Mouse (Mus musculus): ENCODE measurements around the gene Hltf. TPM values are rescaled to one million over a fixed set of nuclear protein-coding genes. Genes with fewer than 3 reads are reported as not detected.
"Not testable (repeated sequence)": the region's sequence is repeated elsewhere in the genome, so short reads cannot be mapped to it uniquely, and the experiment has no call there.

The Hltf gene
- polyA plus RNA-seq, 1 experiment from 2014 or later, result 23.2 TPM

DNA sequence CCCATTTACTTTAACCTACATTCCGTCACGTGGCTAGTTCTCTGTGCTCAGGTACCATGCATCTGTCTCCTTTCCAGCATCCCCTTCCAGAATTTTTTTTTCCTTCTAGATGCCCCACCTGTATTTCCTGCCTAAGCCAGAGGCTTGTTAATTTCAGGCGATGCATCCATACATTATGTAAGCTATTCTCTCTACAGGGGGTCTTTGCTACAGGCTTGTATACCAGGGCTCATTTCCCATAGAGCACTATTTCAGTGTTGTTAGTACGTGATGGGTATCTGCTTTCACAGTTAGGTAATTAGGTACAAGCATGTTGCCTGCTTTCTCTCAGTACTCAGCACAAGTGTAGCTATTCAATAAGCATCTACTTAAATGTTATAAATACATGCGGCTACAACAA, 29.8 kb upstream of the Hltf start:
- ATAC-seq (replicated peaks; ENCODE audit: insufficient number of reproducible peaks, low FRiP score, low TSS enrichment, low read depth) (no peak), DNase-seq (ENCODE audit: low spot score) (no peak)
- Histone ChIP-seq H3K4me1 (ENCODE audit: control insufficient read depth, insufficient read depth, low read length) (no peaks in the 10 kb centered on the region), H3K27ac (replicated peaks; ENCODE audit: low read depth, low read length) (no peak overlapping the region), H3K36me3 (replicated peaks; ENCODE audit: control insufficient read depth, insufficient read depth, low read depth, low read length) (no peaks in the 10 kb centered on the region), H3K4me2 (ENCODE audit: low read depth, low read length) (no peak overlapping the region), H3K9me3 (replicated peaks; ENCODE audit: control insufficient read depth, low read length) (no peaks in the 10 kb centered on the region), H3K27me3 (ENCODE audit: control insufficient read depth, insufficient read depth, low read length) (no peaks in the 10 kb centered on the region), H3K9ac (replicated peaks; ENCODE audit: low read length) (no peak overlapping the region), H3K4me3 (ENCODE audit: low read depth, low read length) (no peak overlapping the region)
- 89% methylated on average over 5 of the region's 5 CpGs for WGBS

DNA sequence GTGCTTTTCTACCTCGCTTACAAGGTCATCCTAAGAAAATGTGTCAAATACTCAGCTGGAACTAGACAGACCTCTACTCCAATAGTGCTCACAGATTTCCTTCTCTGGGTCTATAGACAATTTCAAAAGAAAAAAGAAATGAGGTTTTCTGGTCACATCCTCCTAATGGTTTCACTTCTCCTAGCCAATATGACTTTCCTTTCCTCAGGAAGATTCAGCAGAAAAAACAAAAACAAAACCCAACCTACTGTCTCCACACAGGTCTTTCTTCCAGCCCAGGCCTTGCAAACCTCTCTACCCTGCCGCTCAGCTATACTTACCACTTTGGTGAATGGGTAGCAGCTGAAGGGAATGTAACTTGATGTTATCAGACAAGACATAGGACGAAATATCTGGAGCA, 29.0 kb upstream of the Hltf start:
- Histone ChIP-seq H3K36me3 (replicated peaks; ENCODE audit: control insufficient read depth, insufficient read depth, low read depth, low read length) (no peaks in the 10 kb centered on the region), H3K9ac (replicated peaks; ENCODE audit: low read length) (no peak overlapping the region), H3K9me3 (replicated peaks; ENCODE audit: control insufficient read depth, low read length) (no peaks in the 10 kb centered on the region), H3K4me3 (ENCODE audit: low read depth, low read length) (no peak overlapping the region), H3K27me3 (ENCODE audit: control insufficient read depth, insufficient read depth, low read length) (no peaks in the 10 kb centered on the region), H3K4me1 (ENCODE audit: control insufficient read depth, insufficient read depth, low read length) (no peaks in the 10 kb centered on the region), H3K27ac (replicated peaks; ENCODE audit: low read depth, low read length) (no peak overlapping the region), H3K4me2 (ENCODE audit: low read depth, low read length) (no peak overlapping the region)
- DNase-seq (ENCODE audit: low spot score), result no peak
- no peak for ATAC-seq (replicated peaks; ENCODE audit: insufficient number of reproducible peaks, low FRiP score, low TSS enrichment, low read depth)
- WGBS, result 90% methylated on average over 3 of the region's 3 CpGs

DNA sequence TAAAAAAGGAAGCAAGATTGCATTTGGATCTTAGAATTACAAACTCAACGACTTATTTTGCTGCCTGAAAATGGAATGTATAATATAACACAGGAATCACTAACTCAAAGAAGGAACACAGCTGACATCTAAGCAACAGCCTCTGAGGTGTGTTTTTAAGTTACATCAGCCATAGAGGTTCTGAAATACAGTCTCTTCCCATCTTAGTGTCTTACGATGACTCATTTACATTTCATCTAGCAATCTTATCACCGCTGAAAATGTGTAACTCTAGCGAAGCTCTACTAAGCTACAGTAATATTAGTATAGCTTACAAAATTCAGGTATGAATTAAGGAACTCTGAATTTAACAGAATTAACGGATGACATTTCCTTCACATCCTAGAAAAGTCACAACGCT, 26.8 kb upstream of the Hltf start:
- DNase-seq (ENCODE audit: low spot score) (no peak), ATAC-seq (replicated peaks; ENCODE audit: insufficient number of reproducible peaks, low FRiP score, low TSS enrichment, low read depth) (no peak)
- Histone ChIP-seq H3K4me3 (ENCODE audit: low read depth, low read length) (no peak overlapping the region), H3K27me3 (ENCODE audit: control insufficient read depth, insufficient read depth, low read length) (no peaks in the 10 kb centered on the region), H3K9ac (replicated peaks; ENCODE audit: low read length) (no peak overlapping the region), H3K4me2 (ENCODE audit: low read depth, low read length) (no peak overlapping the region), H3K9me3 (replicated peaks; ENCODE audit: control insufficient read depth, low read length) (no peaks in the 10 kb centered on the region), H3K4me1 (ENCODE audit: control insufficient read depth, insufficient read depth, low read length) (no peaks in the 10 kb centered on the region), H3K36me3 (replicated peaks; ENCODE audit: control insufficient read depth, insufficient read depth, low read depth, low read length) (no peaks in the 10 kb centered on the region), H3K27ac (replicated peaks; ENCODE audit: low read depth, low read length) (no peak overlapping the region)
- 90% methylated on average over 6 of the region's 6 CpGs for WGBS

DNA sequence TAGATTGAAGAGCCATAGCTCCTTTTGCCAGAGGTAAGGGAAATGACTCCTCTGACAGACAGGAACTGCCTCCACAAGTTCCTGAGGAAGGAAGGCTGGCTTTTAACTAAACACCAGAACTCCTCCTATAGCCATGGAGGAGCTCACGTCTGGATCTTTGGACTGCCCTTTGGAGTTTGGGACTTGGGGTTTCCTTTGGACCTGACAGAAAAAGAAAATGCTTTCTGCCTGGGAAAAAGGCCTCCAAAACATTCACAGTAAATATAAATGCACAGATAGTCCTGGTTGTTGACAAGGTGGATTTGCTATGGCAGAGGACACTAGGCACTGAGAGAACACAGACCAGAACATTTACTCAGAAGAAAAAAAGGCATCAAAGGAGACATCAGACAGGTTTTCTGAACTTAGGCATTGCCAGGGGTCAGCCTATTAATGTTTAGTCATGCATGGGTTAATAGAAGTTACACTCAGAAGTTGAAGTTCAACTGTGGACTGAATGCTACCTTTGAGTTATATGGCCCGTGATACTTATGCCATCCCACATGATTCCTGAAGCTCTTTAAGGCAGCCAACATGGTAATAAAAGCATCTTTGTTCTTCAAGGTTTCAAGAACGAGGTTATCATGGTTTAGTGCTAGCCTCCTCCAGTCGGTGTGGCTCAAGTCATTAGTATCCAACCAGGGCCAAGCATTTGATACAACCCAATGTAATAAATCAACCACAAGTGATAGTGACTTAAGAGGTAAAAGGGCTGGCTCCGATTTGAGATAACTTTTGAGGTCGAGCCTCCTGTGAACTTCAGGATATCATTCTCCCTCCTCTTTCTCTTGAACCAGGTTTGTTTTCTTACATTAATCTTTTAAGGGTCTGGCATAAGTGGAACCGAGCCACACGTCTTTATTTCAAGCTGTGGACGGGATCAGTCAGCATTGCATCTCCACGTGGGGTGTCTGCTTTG, 23.6 kb upstream of the Hltf start:
- peak overlapping the region; percentile 47 for H3K4me2 ChIP-seq (ENCODE audit: low read depth, low read length)
- 24% methylated on average over 10 of the region's 10 CpGs for WGBS
- no peaks in the 10 kb centered on the region for H3K27me3 ChIP-seq (ENCODE audit: control insufficient read depth, insufficient read depth, low read length)
- no peaks in the 10 kb centered on the region for H3K36me3 ChIP-seq (replicated peaks; ENCODE audit: control insufficient read depth, insufficient read depth, low read depth, low read length)
- H3K9me3 ChIP-seq (replicated peaks; ENCODE audit: control insufficient read depth, low read length), result no peaks in the 10 kb centered on the region
- peak overlapping the region; percentile 77 for H3K4me3 ChIP-seq (ENCODE audit: low read depth, low read length)
- H3K27ac ChIP-seq (replicated peaks; ENCODE audit: low read depth, low read length), result no peak overlapping the region
- H3K9ac ChIP-seq (replicated peaks; ENCODE audit: low read length), result peak overlapping the region; percentile 65
- ATAC-seq (replicated peaks; ENCODE audit: insufficient number of reproducible peaks, low FRiP score, low TSS enrichment, low read depth), result no peak
- H3K4me1 ChIP-seq (ENCODE audit: control insufficient read depth, insufficient read depth, low read length), result no peaks in the 10 kb centered on the region
- DNase-seq (ENCODE audit: low spot score), result no peak

- Histone ChIP-seq H3K4me2 (ENCODE audit: low read depth, low read length) (peak within 1 kb of the TSS; percentile 47), H3K9ac (replicated peaks; ENCODE audit: low read length) (peak within 1 kb of the TSS; percentile 65), H3K9me3 (replicated peaks; ENCODE audit: control insufficient read depth, low read length) (no peaks in the 10 kb centered on the region), H3K27me3 (ENCODE audit: control insufficient read depth, insufficient read depth, low read length) (no peaks in the 10 kb centered on the region), H3K4me3 (ENCODE audit: low read depth, low read length) (peak within 1 kb of the TSS; percentile 77), H3K27ac (replicated peaks; ENCODE audit: low read depth, low read length) (peak within 1 kb of the TSS; percentile 24; the same call in 1 of the 2 replicates), H3K36me3 (replicated peaks; ENCODE audit: control insufficient read depth, insufficient read depth, low read depth, low read length) (no peaks in the 10 kb centered on the region), H3K4me1 (ENCODE audit: control insufficient read depth, insufficient read depth, low read length) (no peaks in the 10 kb centered on the region)
- ATAC-seq (replicated peaks; ENCODE audit: insufficient number of reproducible peaks, low FRiP score, low TSS enrichment, low read depth) (peak; percentile 100), DNase-seq (ENCODE audit: low spot score) (peak; percentile 90)
- under 1% methylated on average over 47 of the region's 47 CpGs for WGBS
Observed at GRCm38 (mm10) chr3:20034719-20035404, 22.7 kb upstream of the Hltf start, which contains the start of gene Hps3. Hps3 (minus strand) TSS chr3:20035315.

DNA sequence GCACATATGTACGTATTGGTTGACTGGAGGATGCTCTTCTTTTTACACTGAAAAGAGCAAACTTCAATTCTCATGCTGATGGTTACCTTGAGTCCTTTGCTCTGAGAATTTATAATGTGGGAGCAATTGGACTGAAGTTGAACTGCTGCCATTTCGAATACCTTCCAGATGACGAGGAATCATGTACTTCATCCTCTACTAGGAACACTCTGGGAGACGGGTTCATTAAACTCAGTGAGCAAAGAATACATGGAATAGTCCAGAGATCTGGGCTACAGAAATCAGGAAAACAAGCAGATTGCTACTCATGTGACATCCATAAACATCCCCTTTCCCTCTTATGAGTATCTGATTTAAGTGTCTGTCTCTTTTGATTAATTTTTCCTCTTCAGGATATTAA, 21.5 kb upstream of the Hltf start:
- no peak overlapping the region for H3K4me3 ChIP-seq (ENCODE audit: low read depth, low read length)
- DNase-seq (ENCODE audit: low spot score) (no peak), ATAC-seq (replicated peaks; ENCODE audit: insufficient number of reproducible peaks, low FRiP score, low TSS enrichment, low read depth) (no peak)
- no peak overlapping the region for H3K9ac ChIP-seq (replicated peaks; ENCODE audit: low read length)
- no peaks in the 10 kb centered on the region for H3K9me3 ChIP-seq (replicated peaks; ENCODE audit: control insufficient read depth, low read length)
- no peaks in the 10 kb centered on the region for H3K27me3 ChIP-seq (ENCODE audit: control insufficient read depth, insufficient read depth, low read length)
- H3K27ac ChIP-seq (replicated peaks; ENCODE audit: low read depth, low read length), result no peak overlapping the region
- no peaks in the 10 kb centered on the region for H3K36me3 ChIP-seq (replicated peaks; ENCODE audit: control insufficient read depth, insufficient read depth, low read depth, low read length)
- 81% methylated on average over 4 of the region's 4 CpGs for WGBS
- H3K4me1 ChIP-seq (ENCODE audit: control insufficient read depth, insufficient read depth, low read length), result no peaks in the 10 kb centered on the region
- H3K4me2 ChIP-seq (ENCODE audit: low read depth, low read length), result no peak overlapping the region

DNA sequence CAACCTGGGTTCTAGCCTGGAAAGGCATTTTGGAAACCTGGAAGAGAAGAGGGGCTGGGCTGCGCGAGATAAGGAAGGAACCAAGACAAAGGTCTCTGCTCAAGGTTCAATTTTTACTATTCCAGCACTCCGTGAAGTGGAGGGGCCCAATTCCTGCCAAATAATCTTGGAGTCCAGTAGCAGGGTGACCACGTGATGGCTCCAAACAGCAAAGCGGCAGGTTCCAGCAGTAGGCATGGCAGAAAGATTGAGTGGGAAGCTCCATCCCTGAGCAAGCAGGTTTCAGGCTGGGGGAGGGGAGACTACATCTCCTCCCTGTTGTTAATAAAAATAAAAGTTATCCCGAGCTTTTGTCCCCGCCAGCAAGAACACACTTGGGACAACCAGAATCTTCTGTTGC, 16.1 kb upstream of the Hltf start:
- H3K4me1 ChIP-seq (ENCODE audit: control insufficient read depth, insufficient read depth, low read length); ATAC-seq (replicated peaks; ENCODE audit: insufficient number of reproducible peaks, low FRiP score, low TSS enrichment, low read depth); H3K9ac ChIP-seq (replicated peaks; ENCODE audit: low read length); H3K27ac ChIP-seq (replicated peaks; ENCODE audit: low read depth, low read length); H3K27me3 ChIP-seq (ENCODE audit: control insufficient read depth, insufficient read depth, low read length); H3K4me3 ChIP-seq (ENCODE audit: low read depth, low read length); H3K4me2 ChIP-seq (ENCODE audit: low read depth, low read length); DNase-seq (ENCODE audit: low spot score); H3K36me3 ChIP-seq (replicated peaks; ENCODE audit: control insufficient read depth, insufficient read depth, low read depth, low read length); H3K9me3 ChIP-seq (replicated peaks; ENCODE audit: control insufficient read depth, low read length): not testable (repeated sequence)
- WGBS, result 92% methylated on average over 7 of the region's 7 CpGs

GRCm38 (mm10) chr3:20044736-20045135, 12.9 kb upstream of the Hltf start:
- 63% methylated on average over 3 of the region's 3 CpGs for WGBS
- H3K4me3 ChIP-seq (ENCODE audit: low read depth, low read length); H3K36me3 ChIP-seq (replicated peaks; ENCODE audit: control insufficient read depth, insufficient read depth, low read depth, low read length); H3K9me3 ChIP-seq (replicated peaks; ENCODE audit: control insufficient read depth, low read length); H3K4me1 ChIP-seq (ENCODE audit: control insufficient read depth, insufficient read depth, low read length); H3K9ac ChIP-seq (replicated peaks; ENCODE audit: low read length); H3K4me2 ChIP-seq (ENCODE audit: low read depth, low read length); DNase-seq (ENCODE audit: low spot score); H3K27me3 ChIP-seq (ENCODE audit: control insufficient read depth, insufficient read depth, low read length); ATAC-seq (replicated peaks; ENCODE audit: insufficient number of reproducible peaks, low FRiP score, low TSS enrichment, low read depth); H3K27ac ChIP-seq (replicated peaks; ENCODE audit: low read depth, low read length): not testable (repeated sequence)
